Mouse (Mus musculus) embryonic facial prominence, embryonic 11.5 days (tissue): ENCODE measurements around the gene Zic4. TPM values are rescaled to one million over a fixed set of nuclear protein-coding genes. Genes with fewer than 3 reads are reported as not detected.

Source experiments
- ATAC-seq: fragments of 200-750 bp; cut with Nextera tagmentation; replicated peaks from 2 replicates; pipeline ENCODE4 v1.8.0; 2017; ENCODE audit warnings: low read depth; ENCODE audit not compliant: insufficient number of reproducible peaks, low FRiP score, low TSS enrichment
- DNase-seq: peaks from one replicate; pipeline ENCODE4 v3.0.0-alpha.2; 2015; ENCODE audit warnings: low spot score
- H3K27ac ChIP-seq: fragments of 300-500 bp; sonication (generic); replicated peaks from 2 replicates; pipeline ENCODE4 v1.5.1; 2014; ENCODE audit warnings: mild to moderate bottlenecking, low read depth, low read length, control low read depth
- H3K27me3 ChIP-seq: fragments of 300-500 bp; sonication (generic); 2 replicates; pipeline ENCODE4 v1.6.1; 2014; ENCODE audit warnings: mild to moderate bottlenecking, low read length, moderate library complexity, mixed read lengths; ENCODE audit not compliant: control insufficient read depth, insufficient read depth
- H3K36me3 ChIP-seq: fragments of 300-500 bp; sonication (generic); replicated peaks from 2 replicates; pipeline ENCODE4 v1.6.1; 2014; ENCODE audit warnings: low read depth, mild to moderate bottlenecking, low read length, moderate library complexity, mixed read lengths; ENCODE audit not compliant: control insufficient read depth, insufficient read depth
- H3K4me1 ChIP-seq: fragments of 300-500 bp; sonication (generic); 2 replicates; pipeline ENCODE4 v1.6.1; 2014; ENCODE audit warnings: low read length, mixed read lengths; ENCODE audit not compliant: control insufficient read depth, insufficient read depth
- H3K4me2 ChIP-seq: fragments of 300-500 bp; sonication (generic); 2 replicates; pipeline ENCODE4 v1.6.1; 2014; ENCODE audit warnings: low read depth, mild to moderate bottlenecking, control low read depth, low read length, moderate library complexity
- H3K4me3 ChIP-seq: fragments of 300-500 bp; sonication (generic); 2 replicates; pipeline ENCODE4 v1.5.1; 2014; ENCODE audit warnings: low read depth, low read length, control low read depth
- H3K9ac ChIP-seq: fragments of 300-500 bp; sonication (generic); replicated peaks from 2 replicates; pipeline ENCODE4 v1.6.1; 2014; ENCODE audit warnings: mild to moderate bottlenecking, control low read depth, low read length
- H3K9me3 ChIP-seq: fragments of 300-500 bp; sonication (generic); replicated peaks from 2 replicates; pipeline ENCODE4 v1.6.1; 2016; ENCODE audit warnings: mild to moderate bottlenecking, low read length, inconsistent platforms, mixed read lengths; ENCODE audit not compliant: control insufficient read depth
- WGBS: fragments of 180-500 bp; shearing (Covaris S2); extraction: QIAGEN DNeasy Blood & Tissue Kit; methylation state at CpG from one replicate; pipeline ENCODE4 v1.1.7; 2014; 5-methylcytosine and 5-hydroxymethylcytosine counted together
- polyA plus RNA-seq: library from polyadenylated mRNA; unstranded; fragments of >200 nt; fragmentation: Nextera tagmentation; extraction: Ambion mirVana; gene quantifications from 2 replicates; pipeline ENCODE4 v1.2.1, GENCODE M21; 2014

The Zic4 gene
- polyA plus RNA-seq, 1 experiment from 2014 or later, result 6.9 TPM

DNA sequence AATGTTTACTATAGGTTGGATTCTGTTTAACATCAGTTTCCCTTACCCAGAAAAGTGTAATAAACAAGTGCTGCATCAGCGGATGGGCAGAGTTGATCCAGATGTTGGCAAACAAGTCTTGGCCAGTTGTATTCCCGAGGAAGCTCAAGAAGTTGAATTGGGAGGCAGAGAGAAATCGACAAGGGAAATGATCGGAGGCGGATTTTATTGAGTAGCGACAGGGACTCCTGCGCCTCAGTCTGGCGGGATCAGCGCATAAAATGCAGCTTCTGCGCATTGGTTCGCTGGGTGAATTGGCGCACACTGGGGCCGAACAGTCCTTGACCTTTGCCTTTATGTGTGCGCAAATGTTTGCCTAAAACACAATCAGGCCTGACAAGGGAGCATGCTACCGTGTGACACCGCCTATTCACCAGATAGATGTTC lies 43.6 kb downstream of the Zic4 start:
- Histone ChIP-seq H3K36me3 (no peaks in the 10 kb centered on the region), H3K9ac (no peak overlapping the region), H3K9me3 (no peaks in the 10 kb centered on the region), H3K27me3 (peaks cover 65% of the 10 kb centered on the region), H3K27ac (no peak overlapping the region), H3K4me1 (no peaks in the 10 kb centered on the region), H3K4me2 (no peak overlapping the region), H3K4me3 (no peak overlapping the region)
- ATAC-seq (no peak; the same call in 1 of the 2 replicates), DNase-seq (peak; percentile 43)
- WGBS, result under 1% methylated on average over 16 of the region's 16 CpGs

- H3K9me3 ChIP-seq, result no peaks in the 10 kb centered on the region
- DNase-seq, result peak; percentile 20
- peaks cover 61% of the 10 kb centered on the region for H3K27me3 ChIP-seq
- H3K4me2 ChIP-seq, result no peak overlapping the region
- H3K36me3 ChIP-seq, result no peaks in the 10 kb centered on the region
- WGBS, result 1% methylated on average over 6 of the region's 6 CpGs
- no peaks in the 10 kb centered on the region for H3K4me1 ChIP-seq
- H3K9ac ChIP-seq, result no peak overlapping the region
- no peak for ATAC-seq
- no peak overlapping the region for H3K4me3 ChIP-seq
- H3K27ac ChIP-seq, result no peak overlapping the region
These were observed 44.1 kb downstream of the Zic4 start for GRCm38 (mm10) chr9:91406258-91406763.

GRCm38 (mm10) chr9:91409771-91410170 lies 47.6 kb downstream of the Zic4 start:
- Histone ChIP-seq H3K4me1 (no peaks in the 10 kb centered on the region), H3K9ac (no peak overlapping the region), H3K4me3 (no peak overlapping the region), H3K27ac (no peak overlapping the region), H3K4me2 (no peak overlapping the region), H3K9me3 (no peaks in the 10 kb centered on the region), H3K36me3 (no peaks in the 10 kb centered on the region), H3K27me3 (peaks cover 44% of the 10 kb centered on the region)
- DNase-seq, result no peak
- ATAC-seq, result no peak
- whole genome bisulfite sequencing, result 0% methylated on average over 3 of the region's 3 CpGs

DNA sequence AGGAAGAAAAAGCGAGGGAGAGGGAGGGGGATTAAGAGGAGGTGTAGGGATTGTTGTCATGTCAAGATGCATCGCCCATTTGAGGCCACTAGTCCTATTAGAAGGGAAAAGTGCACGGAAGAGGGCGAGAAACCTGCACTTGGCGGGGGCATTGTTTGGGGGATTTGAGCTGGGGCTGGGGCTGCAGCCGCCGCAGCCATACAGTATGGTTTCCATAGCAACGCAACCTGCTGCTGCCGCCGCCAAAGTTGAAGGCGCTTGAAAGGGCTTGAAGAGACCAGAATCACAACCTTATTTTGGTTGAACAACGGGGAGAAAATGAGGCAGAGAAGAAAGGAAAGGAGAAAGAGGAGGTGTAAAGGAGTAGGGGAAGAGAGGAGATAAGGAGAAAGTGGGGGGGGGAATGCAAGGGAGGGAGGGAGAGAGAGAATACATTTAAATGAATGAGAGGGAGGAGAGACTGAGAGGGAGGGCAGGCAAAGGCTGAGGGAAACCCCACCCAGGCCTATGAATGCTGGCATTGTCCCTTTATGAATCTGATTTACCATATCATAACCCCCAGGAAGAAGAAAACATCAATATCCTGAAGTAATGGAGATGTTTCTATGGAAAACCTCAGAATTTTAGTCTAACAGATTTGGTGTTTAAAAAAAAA lies 51.9 kb downstream of the Zic4 start:
- Histone ChIP-seq H3K27me3 (peaks cover 33% of the 10 kb centered on the region), H3K36me3 (no peaks in the 10 kb centered on the region), H3K4me2 (no peak overlapping the region), H3K9me3 (no peaks in the 10 kb centered on the region), H3K4me3 (no peak overlapping the region), H3K27ac (no peak overlapping the region), H3K4me1 (no peaks in the 10 kb centered on the region), H3K9ac (no peak overlapping the region)
- ATAC-seq (0 out of 2 replicates have a peak, but pooled peaks have one; percentile 50), DNase-seq (peak; percentile 63)
- WGBS, result 2% methylated on average over 12 of the region's 12 CpGs

GRCm38 (mm10) chr9:91420441-91420840 lies 58.2 kb downstream of the Zic4 start:
- WGBS, result under 1% methylated on average over 18 of the region's 18 CpGs
- H3K9me3 ChIP-seq, result no peaks in the 10 kb centered on the region
- no peak overlapping the region for H3K9ac ChIP-seq
- H3K4me3 ChIP-seq, result no peak overlapping the region
- no peak overlapping the region for H3K4me2 ChIP-seq
- ATAC-seq (no peak), DNase-seq (no peak)
- H3K4me1 ChIP-seq, result no peaks in the 10 kb centered on the region; the same call in 1 of the 2 replicates
- peaks cover 14% of the 10 kb centered on the region for H3K27me3 ChIP-seq
- no peaks in the 10 kb centered on the region for H3K36me3 ChIP-seq
- no peak overlapping the region for H3K27ac ChIP-seq

Other genes starting within 250 kb of the Zic4 start
- gene Zic1, start 3.4 kb downstream of the Zic4 start, polyA plus RNA-seq, result 3.3 and 3.5 TPM in 2 replicates